Mouse (Mus musculus) CH12F3 (cell line): ENCODE data around the gene Med17.

Experiments
- in situ Hi-C: fragments of 300-500 bp; cut with MboI; formaldehyde crosslinking; loops from 2 replicates; pipeline ENCODE4 v1.14.3; 2020; ENCODE audit warnings: low sequenced_read_pairs

Med17 gene

GRCm38 (mm10) chr9:15289251-15289650 lies 9.5 kb upstream of the Med17 start:
- in situ Hi-C loops: no loop called here

GRCm38 (mm10) chr9:15288402-15288801 lies 8.7 kb upstream of the Med17 start:
- in situ Hi-C loops: no loop called here

- in situ Hi-C loops: no loop called here
Measured at GRCm38 (mm10) chr9:15287846-15288245, 8.1 kb upstream of the Med17 start.

- in situ Hi-C loops: no loop called here
Measured at GRCm38 (mm10) chr9:15285443-15285842, 5.7 kb upstream of the Med17 start.

GRCm38 (mm10) chr9:15280491-15280879 lies 754 bp upstream of the Med17 start:
- in situ Hi-C loops: no loop called here

- in situ Hi-C loops: no loop called here
Measured at GRCm38 (mm10) chr9:15279139-15279648, 537 bp downstream of the Med17 start.

- in situ Hi-C loops: no loop called here
Measured at GRCm38 (mm10) chr9:15278343-15278742, 1.4 kb downstream of the Med17 start.

- in situ Hi-C loops: no loop called here
Measured at GRCm38 (mm10) chr9:15276855-15277254, 2.9 kb downstream of the Med17 start.

- in situ Hi-C loops: no loop called here
Measured at GRCm38 (mm10) chr9:15273981-15274380, 5.8 kb downstream of the Med17 start.

GRCm38 (mm10) chr9:15263487-15263886 lies 16.2 kb downstream of the Med17 start:
- in situ Hi-C loops: no loop called here

GRCm38 (mm10) chr9:15261980-15262379 lies 17.8 kb downstream of the Med17 start:
- in situ Hi-C loops: no loop called here

GRCm38 (mm10) chr9:15256214-15256613 lies 23.5 kb downstream of the Med17 start:
- in situ Hi-C loops: no loop called here

- in situ Hi-C loops: no loop called here
Measured at GRCm38 (mm10) chr9:15254501-15254900, 25.2 kb downstream of the Med17 start.

- in situ Hi-C loops: no loop called here
Measured at GRCm38 (mm10) chr9:15252196-15252595, 27.5 kb downstream of the Med17 start.

GRCm38 (mm10) chr9:15250376-15250775 lies 29.4 kb downstream of the Med17 start:
- in situ Hi-C loops: no loop called here

- in situ Hi-C loops: no loop called here
Measured at GRCm38 (mm10) chr9:15245319-15246075, 34.2 kb downstream of the Med17 start.

GRCm38 (mm10) chr9:15242130-15242529 lies 37.6 kb downstream of the Med17 start:
- in situ Hi-C loops: no loop called here

GRCm38 (mm10) chr9:15241596-15241939 lies 38.2 kb downstream of the Med17 start:
- in situ Hi-C loops: no loop called here

GRCm38 (mm10) chr9:15240863-15241595 lies 38.7 kb downstream of the Med17 start:
- in situ Hi-C loops: no loop called here

- in situ Hi-C loops: no loop called here
Measured at GRCm38 (mm10) chr9:15240006-15240405, 39.7 kb downstream of the Med17 start.

GRCm38 (mm10) chr9:15239042-15239925 lies 40.4 kb downstream of the Med17 start, which contains the start of gene Vstm5:
Gene Vstm5 (plus strand): TSS chr9:15239045.
- in situ Hi-C loops: no loop called here
